Comparison of ENCODE assay signal across 8 mouse cellular contexts in the genomic region with DNA sequence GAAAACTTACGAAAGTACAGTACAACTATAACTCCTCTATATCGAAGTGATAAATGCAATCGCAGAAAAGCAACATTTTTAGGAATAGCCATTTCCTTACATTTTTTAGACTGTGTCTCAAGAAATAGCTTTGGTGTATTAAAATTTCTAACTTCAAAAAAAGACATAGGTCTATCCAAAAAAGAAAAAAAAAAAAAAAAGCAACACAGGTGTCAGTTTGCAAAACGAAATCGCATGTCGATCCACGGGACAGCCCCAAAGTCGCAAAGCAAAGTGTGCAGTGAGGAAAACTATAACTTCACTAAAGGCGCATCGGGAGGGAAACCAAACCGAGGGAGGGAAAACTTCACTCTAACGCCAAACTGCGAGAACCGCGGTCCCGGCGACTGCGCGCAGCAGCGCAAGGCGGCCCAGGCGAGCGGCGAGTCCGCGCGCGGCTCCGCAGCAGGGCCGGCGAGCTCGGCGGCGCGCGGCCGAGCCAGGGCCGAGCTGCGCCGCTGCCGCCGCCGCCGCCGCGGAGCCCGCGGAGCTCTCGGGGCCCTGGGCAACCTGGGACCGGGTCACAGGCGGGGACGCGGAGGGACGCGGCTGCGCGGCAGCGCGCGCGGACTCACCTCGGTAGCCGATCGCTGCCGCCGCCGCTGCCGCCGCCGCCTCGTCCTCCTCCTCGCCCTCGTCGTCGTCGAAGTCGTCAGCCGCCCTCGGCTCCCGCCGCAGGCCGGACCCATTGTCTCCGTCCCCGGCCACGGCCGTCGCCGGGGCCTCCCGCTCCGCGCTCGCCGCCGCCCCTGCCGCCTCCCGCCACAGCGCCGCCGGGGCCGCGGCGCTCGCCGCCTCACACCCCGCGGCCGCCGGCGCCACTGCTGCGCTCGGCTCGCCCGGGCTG. TPM values are rescaled to one million over a fixed set of nuclear protein-coding genes. Genes with fewer than 3 reads are reported as not detected.
DNase-seq lines count a peak whose midpoint lies in the region; ATAC-seq and TF ChIP-seq lines count a peak whose summit lies in the region.

No protein-coding gene starts in this region.

- H3K9me3 ChIP-seq in embryonic facial prominence, embryonic 12.5 days, result no peaks in the 10 kb centered on the region
- H3K9me3 ChIP-seq in midbrain, postnatal 0 days (ENCODE audit: low read length), result no peaks in the 10 kb centered on the region

- no peak for TF ChIP-seq CTCF in heart, adult 2 months (IDR thresholded peaks at IDR 0.05)
- TF ChIP-seq CTCF in liver, adult 2 months (IDR thresholded peaks at IDR 0.05; ENCODE audit: low read depth, low read length), result no peak
- no peak for TF ChIP-seq CTCF in midbrain, postnatal 0 days (IDR thresholded peaks at IDR 0.05)

- peaks cover 14% of the 10 kb centered on the region for H3K36me3 ChIP-seq in embryonic facial prominence, embryonic 12.5 days
- peaks cover 8% of the 10 kb centered on the region for H3K36me3 ChIP-seq in heart, adult 2 months (ENCODE audit: control insufficient read depth, insufficient read depth, low read length)
- H3K36me3 ChIP-seq in liver, adult 2 months (ENCODE audit: control insufficient read depth, insufficient read depth, low read length), result peaks cover 17% of the 10 kb centered on the region
- no peaks in the 10 kb centered on the region; the same call in 1 of the 2 replicates for H3K36me3 ChIP-seq in midbrain, postnatal 0 days (ENCODE audit: insufficient read depth, low read length)
- H3K36me3 ChIP-seq in splenic B cell, adult 2 months (ENCODE audit: control insufficient read depth, insufficient read depth, low read length, poor library complexity, severe bottlenecking), result peaks cover 10% of the 10 kb centered on the region

- peak overlapping the region; percentile 73 for H3K4me3 ChIP-seq in embryonic facial prominence, embryonic 12.5 days
- H3K4me3 ChIP-seq in heart, adult 2 months, result peak overlapping the region; percentile 70
- H3K4me3 ChIP-seq in liver, adult 2 months (ENCODE audit: insufficient read depth, low read depth, low read length), result peak overlapping the region; percentile 73
- H3K4me3 ChIP-seq in midbrain, postnatal 0 days (ENCODE audit: low read depth, low read length), result peak overlapping the region; percentile 87

- H3K27ac ChIP-seq in embryonic facial prominence, embryonic 12.5 days, result peak overlapping the region; percentile 93
- H3K27ac ChIP-seq in heart, adult 2 months, result peak overlapping the region; percentile 94
- H3K27ac ChIP-seq in liver, adult 2 months (replicated peaks; ENCODE audit: insufficient read depth, low read depth, low read length), result peak overlapping the region; percentile 80
- H3K27ac ChIP-seq in midbrain, postnatal 0 days (ENCODE audit: low read depth, low read length), result peak overlapping the region; percentile 91

- 1% methylated on average over 81 of the region's 113 CpGs for WGBS in embryonic facial prominence, embryonic 12.5 days
- 3% methylated on average over 100 of the region's 113 CpGs for WGBS in heart, adult 2 months
- 9% methylated on average over 108 of the region's 113 CpGs for WGBS in liver, adult 2 months
- WGBS in midbrain, postnatal 0 days, result 2% methylated on average over 49 of the region's 113 CpGs

- H3K79me2 ChIP-seq in heart, adult 2 months (replicated peaks; ENCODE audit: control insufficient read depth, insufficient read depth, low read length), result no peaks in the 10 kb centered on the region
- H3K79me2 ChIP-seq in liver, adult 2 months (ENCODE audit: control insufficient read depth, insufficient read depth, low read length), result peaks cover 12% of the 10 kb centered on the region; the same call in 1 of the 2 replicates

- H3K4me1 ChIP-seq in embryonic facial prominence, embryonic 12.5 days, result peaks cover 10% of the 10 kb centered on the region
- H3K4me1 ChIP-seq in heart, adult 2 months (ENCODE audit: control insufficient read depth, insufficient read depth, low read length), result peaks cover 3% of the 10 kb centered on the region; the same call in 1 of the 2 replicates
- peaks cover 8% of the 10 kb centered on the region; the same call in 1 of the 2 replicates for H3K4me1 ChIP-seq in liver, adult 2 months (ENCODE audit: control insufficient read depth, insufficient read depth, low read length)
- H3K4me1 ChIP-seq in midbrain, postnatal 0 days (ENCODE audit: insufficient read depth, low read length), result peaks cover 9% of the 10 kb centered on the region

- peak; percentile 74 for ATAC-seq in embryonic facial prominence, embryonic 12.5 days (ENCODE audit: insufficient number of reproducible peaks, insufficient read depth, low FRiP score, low TSS enrichment)
- peak; percentile 82 for ATAC-seq in midbrain, postnatal 0 days (ENCODE audit: low FRiP score)

- TF ChIP-seq POLR2A in heart, adult 2 months (IDR thresholded peaks at IDR 0.05; ENCODE audit: insufficient read depth, low read depth, low read length), result no peak
- TF ChIP-seq POLR2A in liver, adult 2 months (IDR thresholded peaks at IDR 0.05; ENCODE audit: extremely low read depth, insufficient read depth, low read length), result no peak

- peak overlapping the region; percentile 55 for H3K4me2 ChIP-seq in embryonic facial prominence, embryonic 12.5 days (replicated peaks)
- H3K4me2 ChIP-seq in midbrain, postnatal 0 days (ENCODE audit: low read depth, low read length, poor library complexity, severe bottlenecking), result peak overlapping the region; percentile 57

- H3K9ac ChIP-seq in embryonic facial prominence, embryonic 12.5 days, result peak overlapping the region; percentile 94
- H3K9ac ChIP-seq in heart, adult 2 months (ENCODE audit: low read depth, low read length), result peak overlapping the region; percentile 99
- peak overlapping the region; percentile 99 for H3K9ac ChIP-seq in liver, adult 2 months (ENCODE audit: low read depth, low read length)
- peak overlapping the region; percentile 98 for H3K9ac ChIP-seq in midbrain, postnatal 0 days (replicated peaks; ENCODE audit: low read length, poor library complexity, severe bottlenecking)

- H3K27me3 ChIP-seq in embryonic facial prominence, embryonic 12.5 days, result no peaks in the 10 kb centered on the region
- H3K27me3 ChIP-seq in heart, adult 2 months (ENCODE audit: control insufficient read depth, insufficient read depth, low read length), result no peaks in the 10 kb centered on the region
- H3K27me3 ChIP-seq in liver, adult 2 months (ENCODE audit: control insufficient read depth, insufficient read depth, low read length), result no peaks in the 10 kb centered on the region
- no peaks in the 10 kb centered on the region for H3K27me3 ChIP-seq in midbrain, postnatal 0 days (ENCODE audit: insufficient read depth, low read length)
- H3K27me3 ChIP-seq in splenic B cell, adult 2 months (ENCODE audit: control insufficient read depth, insufficient read depth, low read length, poor library complexity, severe bottlenecking), result no peaks in the 10 kb centered on the region; the same call in 1 of the 2 replicates

- TF ChIP-seq EP300 in heart, adult 2 months (IDR thresholded peaks at IDR 0.05; ENCODE audit: insufficient read depth, low read depth, low read length), result no peak

- intact Hi-C loops in heart, adult 2 months (cut with DNase I), result loop anchor here (2.0 to 5.0 kb wide), 3 partner anchors 39 to 316 kb away; a partner anchor contains a TSS

- DNase-seq in 416B (ENCODE audit: low read depth), result peak; percentile 50
- DNase-seq in adrenal gland, postnatal 14 days, result peak; percentile 88
- peak in 1 of 2 experiments; percentile 79 for DNase-seq in heart, adult 2 months
- peak; percentile 33 to 37 for DNase-seq in kidney, adult 8-10 months
- DNase-seq in liver, adult 2 months (ENCODE audit: extremely low read depth, low read depth, low spot score), result peak; percentile 41
- peak; percentile 69 for DNase-seq in midbrain, postnatal 0 days (ENCODE audit: low spot score)
- peak; percentile 59 for DNase-seq in splenic B cell, adult 2 months (ENCODE audit: low read depth, low spot score)

RNA-seq across cellular contexts. Expression of a gene that starts 43.3 kb away (rescaled TPM):
- 17.7 and 18.1 TPM in 2 replicates for total RNA-seq in adrenal gland, postnatal 14 days (2021)
- 7.3 and 8.3 TPM in 2 replicates for polyA plus RNA-seq in embryonic facial prominence, embryonic 12.5 days (2016; fragmentation: Nextera tagmentation; extraction: Ambion mirVana)
- 10 to 100 TPM; 10.4 to 11.5 TPM for total RNA-seq in heart, adult 2 months (2021)
- 2.5 and 5.8 TPM in 2 replicates for polyA plus RNA-seq in heart, adult 2 months (2012; rRNA removed)
- total RNA-seq in liver, adult 2 months (2014; rRNA removed), result 9.6 and 10.3 TPM in 2 replicates
- 1.3 and 1.5 TPM in 2 replicates for polyA plus RNA-seq in liver, adult 2 months (2012; rRNA removed)
- total RNA-seq in midbrain, postnatal 0 days (2014; rRNA removed), result 23.3 and 23.7 TPM in 2 replicates
- 2.6 and 3.5 TPM in 2 replicates for polyA plus RNA-seq in midbrain, postnatal 0 days (2015; fragmentation: Nextera tagmentation; extraction: Ambion mirVana)

RNA-seq across cellular contexts. Expression of a gene that starts 44.0 kb away (rescaled TPM):
- 11.9 and 16.0 TPM in 2 replicates for total RNA-seq in adrenal gland, postnatal 14 days (2021)
- 11.0 and 11.6 TPM in 2 replicates for polyA plus RNA-seq in embryonic facial prominence, embryonic 12.5 days (2016; fragmentation: Nextera tagmentation; extraction: Ambion mirVana)
- 10 to 100 TPM; 11.6 to 13.5 TPM for total RNA-seq in heart, adult 2 months (2021)
- 3.5 and 3.9 TPM in 2 replicates for polyA plus RNA-seq in heart, adult 2 months (2012; rRNA removed)
- 5.0 and 10.0 TPM in 2 replicates for total RNA-seq in liver, adult 2 months (2014; rRNA removed)
- 2.7 and 3.2 TPM in 2 replicates for polyA plus RNA-seq in liver, adult 2 months (2012; rRNA removed)
- 12.8 and 14.1 TPM in 2 replicates for total RNA-seq in midbrain, postnatal 0 days (2014; rRNA removed)
- polyA plus RNA-seq in midbrain, postnatal 0 days (2015; fragmentation: Nextera tagmentation; extraction: Ambion mirVana), result 25.5 and 29.1 TPM in 2 replicates
